Mouse (Mus musculus) CD4-positive, CD25-positive, alpha-beta regulatory T cell, adult 2 months (primary cell): ENCODE measurements at regions not wholly inside any gene's neighbourhood (a gene's known extent, or its start where the extent isn't known, plus 50 kb on each side); places are given as distances from the start of the nearest gene placed in this dataset.
A peak's percentile ranks its signal among the peaks of the same experiment; 100 is the strongest.

Experiments used
- DNase-seq: peaks from one replicate; pipeline ENCODE4 v3.0.0-alpha.2; 2012; ENCODE audit warnings: low read depth, low spot score

GRCm38 (mm10) chr9:61259421-61260174 lies 112.6 kb upstream of the Tle3 start:
- DNase-seq: no peak

GRCm38 (mm10) chr9:61261263-61261662 lies 110.9 kb upstream of the Tle3 start:
- no peak for DNase-seq

GRCm38 (mm10) chr9:61261739-61262333 lies 110.3 kb upstream of the Tle3 start:
- DNase-seq: no peak

GRCm38 (mm10) chr9:61263335-61263734 lies 108.8 kb upstream of the Tle3 start:
- no peak for DNase-seq

- DNase-seq: no peak
Measured at GRCm38 (mm10) chr9:61265466-61265865, 106.7 kb upstream of the Tle3 start.

GRCm38 (mm10) chr9:61266992-61267391 lies 105.2 kb upstream of the Tle3 start:
- no peak for DNase-seq

GRCm38 (mm10) chr9:61267541-61267940 lies 104.6 kb upstream of the Tle3 start:
- no peak for DNase-seq

GRCm38 (mm10) chr9:61268162-61268561 lies 104.0 kb upstream of the Tle3 start:
- no peak for DNase-seq

GRCm38 (mm10) chr9:61268681-61269080 lies 103.5 kb upstream of the Tle3 start:
- DNase-seq: no peak

- no peak for DNase-seq
Measured at GRCm38 (mm10) chr9:61269151-61269870, 102.9 kb upstream of the Tle3 start.

- no peak for DNase-seq
Measured at GRCm38 (mm10) chr9:61271243-61271642, 100.9 kb upstream of the Tle3 start.

- no peak for DNase-seq
Measured at GRCm38 (mm10) chr9:61271769-61272352, 100.3 kb upstream of the Tle3 start.

- DNase-seq: no peak
Measured at GRCm38 (mm10) chr9:61274020-61274419, 98.1 kb upstream of the Tle3 start.

GRCm38 (mm10) chr9:61277369-61278215 lies 94.6 kb upstream of the Tle3 start:
- DNase-seq: peak; percentile 81

GRCm38 (mm10) chr9:61278216-61278758 lies 93.9 kb upstream of the Tle3 start:
- peak; percentile 8 for DNase-seq

- DNase-seq: no peak
Measured at GRCm38 (mm10) chr9:61279044-61279543, 93.1 kb upstream of the Tle3 start.

GRCm38 (mm10) chr9:61280856-61281582 lies 91.1 kb upstream of the Tle3 start:
- no peak for DNase-seq

GRCm38 (mm10) chr9:61283311-61283710 lies 88.9 kb upstream of the Tle3 start:
- DNase-seq: no peak

- no peak for DNase-seq
Measured at GRCm38 (mm10) chr9:61284201-61285021, 87.8 kb upstream of the Tle3 start.
